Mouse (Mus musculus): ENCODE data around the gene Zfand4. TPM values are rescaled to one million over a fixed set of nuclear protein-coding genes. Genes with fewer than 3 reads are reported as not detected.

Gene Zfand4
- total and polyA plus RNA-seq, 3 experiments = 4.3 to 5.5 TPM; not detected in 1

- TF ChIP-seq MEF2A (IDR thresholded peaks at IDR 0.05; ENCODE audit: extremely low read depth, insufficient replicate concordance, low read depth, low read length, poor library complexity, severe bottlenecking) (no peak), RCOR1 (IDR thresholded peaks at IDR 0.05; ENCODE audit: low read depth, low read length) (no peak)
These were observed 73.9 kb downstream of the Zfand4 start, which contains the start of gene March8 (continued) for GRCm38 (mm10) chr6:116337835-116338501.

- no peak for DNase-seq (ENCODE audit: low read depth, low spot score)
- Histone ChIP-seq H3K27ac (ENCODE audit: control insufficient read depth, low read depth, low read length) (peak overlapping the region; percentile 13), H3K4me1 (ENCODE audit: control insufficient read depth in 1 of 2, insufficient read depth in 2 of 2, low read length in 2 of 2) (peaks cover 4 to 14% of the 10 kb centered on the region in 2 experiments)
These were observed 74.5 kb downstream of the Zfand4 start for GRCm38 (mm10) chr6:116338520-116338919.

GRCm38 (mm10) chr6:116339088-116339487, 75.1 kb downstream of the Zfand4 start:
- H3K4me1 ChIP-seq (ENCODE audit: control insufficient read depth in 1 of 2, insufficient read depth in 2 of 2, low read length in 2 of 2) = peaks cover 4 to 14% of the 10 kb centered on the region in 2 experiments

More at GRCm38 (mm10) chr6:116338520-116338919, 74.5 kb downstream of the Zfand4 start:
- Histone ChIP-seq H3K79me2 (ENCODE audit: control insufficient read depth, insufficient read depth, low read length, poor library complexity) (peaks cover 12% of the 10 kb centered on the region), H3K9me3 (replicated peaks; ENCODE audit: insufficient read depth, low read length) (no peaks in the 10 kb centered on the region), H3K9ac (ENCODE audit: control insufficient read depth, low read depth, low read length, poor library complexity, severe bottlenecking) (peak overlapping the region; percentile 92), H3K36me3 (ENCODE audit: control insufficient read depth in 1 of 2, insufficient read depth in 2 of 2, low read length in 2 of 2) (peaks cover 0 to 24% of the 10 kb centered on the region in 2 experiments; a peak in 2 of 4 replicates), H3K4me3 (ENCODE audit: control insufficient read depth in 1 of 2, insufficient read depth in 1 of 2, low read depth in 2 of 2, low read length in 2 of 2) (peak overlapping the region; percentile 74 to 83), H3K27me3 (ENCODE audit: control insufficient read depth in 1 of 2, insufficient read depth in 2 of 2, low read length in 2 of 2) (no peaks in the 10 kb centered on the region)
- TF ChIP-seq NRF1 (IDR thresholded peaks at IDR 0.05; ENCODE audit: insufficient read depth, low read depth, low read length, poor library complexity, severe bottlenecking) (no peak), MXI1 (IDR thresholded peaks at IDR 0.05; ENCODE audit: low read depth, low read length) (0 out of 2 replicates have a peak, but pooled peaks have one; percentile 2), POLR2AphosphoS2 (IDR thresholded peaks at IDR 0.05; ENCODE audit: low read length) (no peak), RCOR1 (IDR thresholded peaks at IDR 0.05; ENCODE audit: low read depth, low read length) (no peak), ETS1 (IDR thresholded peaks at IDR 0.05; ENCODE audit: low read depth, low read length) (0 out of 2 replicates have a peak, but pooled peaks have one; percentile 11), SIN3A (IDR thresholded peaks at IDR 0.05; ENCODE audit: low read length) (peak; percentile 15; the same call in 1 of the 2 replicates), EP300 (IDR thresholded peaks at IDR 0.05; ENCODE audit: low read depth in 1 of 2, low read length in 2 of 2) (peak in 1 of 2 experiments; percentile 31; a peak in 2 of 4 replicates), ZNF384 (IDR thresholded peaks at IDR 0.05; ENCODE audit: low read depth, low read length) (peak; percentile 87), MEF2A (IDR thresholded peaks at IDR 0.05; ENCODE audit: extremely low read depth, insufficient replicate concordance, low read depth, low read length, poor library complexity, severe bottlenecking) (no peak), HCFC1 (IDR thresholded peaks at IDR 0.05; ENCODE audit: low read depth, low read length) (no peak), MYB (IDR thresholded peaks at IDR 0.05; ENCODE audit: low read depth, low read length) (no peak), POLR2A (IDR thresholded peaks at IDR 0.05; ENCODE audit: control insufficient read depth in 1 of 2, insufficient read depth in 1 of 2, low read depth in 1 of 2, low read length in 2 of 2, poor library complexity in 1 of 2) (no peak), MYC (IDR thresholded peaks at IDR 0.05; ENCODE audit: low read depth, low read length) (no peak), CHD1 (IDR thresholded peaks at IDR 0.05; ENCODE audit: low read depth, low read length) (peak; percentile 90; the same call in 1 of the 2 replicates), RAD21 (IDR thresholded peaks at IDR 0.05; ENCODE audit: low read depth, low read length) (no peak), MAX (IDR thresholded peaks at IDR 0.05; ENCODE audit: low read length) (no peak), ZKSCAN1 (IDR thresholded peaks at IDR 0.05; ENCODE audit: low read depth, low read length) (peak; percentile 41; the same call in 1 of the 2 replicates), CHD2 (IDR thresholded peaks at IDR 0.05; ENCODE audit: low read length) (no peak), MAZ (IDR thresholded peaks at IDR 0.05; ENCODE audit: low read depth, low read length) (no peak), TCF12 (IDR thresholded peaks at IDR 0.05; ENCODE audit: low read depth, low read length) (no peak), CTCF (IDR thresholded peaks at IDR 0.05 in 2 of 3, conservative IDR thresholded peaks at IDR 0.05 in 1 of 3; ENCODE audit: control insufficient read depth in 1 of 3, insufficient read depth in 1 of 3, low read depth in 2 of 3, low read length in 3 of 3, poor library complexity in 1 of 3, severe bottlenecking in 1 of 3) (no peak)

More at GRCm38 (mm10) chr6:116339088-116339487, 75.1 kb downstream of the Zfand4 start:
- no peaks in the 10 kb centered on the region for H3K9me3 ChIP-seq (replicated peaks; ENCODE audit: insufficient read depth, low read length)
- peaks cover 0 to 24% of the 10 kb centered on the region in 2 experiments; a peak in 2 of 4 replicates for H3K36me3 ChIP-seq (ENCODE audit: control insufficient read depth in 1 of 2, insufficient read depth in 2 of 2, low read length in 2 of 2)
- peak; percentile 36 for DNase-seq (ENCODE audit: low read depth, low spot score)
- peak overlapping the region; percentile 35 for H3K9ac ChIP-seq (ENCODE audit: control insufficient read depth, low read depth, low read length, poor library complexity, severe bottlenecking)
- peak overlapping the region; percentile 29 to 74 for H3K4me3 ChIP-seq (ENCODE audit: control insufficient read depth in 1 of 2, insufficient read depth in 1 of 2, low read depth in 2 of 2, low read length in 2 of 2)
- no peaks in the 10 kb centered on the region for H3K27me3 ChIP-seq (ENCODE audit: control insufficient read depth in 1 of 2, insufficient read depth in 2 of 2, low read length in 2 of 2)
- H3K27ac ChIP-seq (ENCODE audit: control insufficient read depth, low read depth, low read length) = peak overlapping the region; percentile 64
- TF ChIP-seq NRF1 (IDR thresholded peaks at IDR 0.05; ENCODE audit: insufficient read depth, low read depth, low read length, poor library complexity, severe bottlenecking) = no peak
- TF ChIP-seq BHLHE40 (IDR thresholded peaks at IDR 0.05; ENCODE audit: borderline replicate concordance, low read depth, low read length) = 0 out of 2 replicates have a peak, but pooled peaks have one; percentile 39
- no peak for TF ChIP-seq RAD21 (IDR thresholded peaks at IDR 0.05; ENCODE audit: low read depth, low read length)
- no peak; a peak in 1 of 4 replicates for TF ChIP-seq EP300 (IDR thresholded peaks at IDR 0.05; ENCODE audit: low read depth in 1 of 2, low read length in 2 of 2)
- peak; percentile 26; the same call in 1 of the 2 replicates for TF ChIP-seq USF1 (IDR thresholded peaks at IDR 0.05; ENCODE audit: low read depth, low read length)
- TF ChIP-seq GATA1 (IDR thresholded peaks at IDR 0.05; ENCODE audit: low read depth, low read length) = 0 out of 2 replicates have a peak, but pooled peaks have one; percentile 25
- TF ChIP-seq MAX (IDR thresholded peaks at IDR 0.05; ENCODE audit: low read length) = no peak
- peak; percentile 66 for TF ChIP-seq MXI1 (IDR thresholded peaks at IDR 0.05; ENCODE audit: low read depth, low read length)
- peak; percentile 59; the same call in 1 of the 2 replicates for TF ChIP-seq MYC (IDR thresholded peaks at IDR 0.05; ENCODE audit: low read depth, low read length)
- H3K79me2 ChIP-seq (ENCODE audit: control insufficient read depth, insufficient read depth, low read length, poor library complexity) = peaks cover 14% of the 10 kb centered on the region

Measured in MEL (cell line).